Mouse (Mus musculus): Measurements from ENCODE around the gene Ralgps1. TPM values are rescaled to one million over a fixed set of nuclear protein-coding genes. Genes with fewer than 3 reads are reported as not detected.

The Ralgps1 gene
- polyA plus RNA-seq, 1 experiment from 2014 or later, result 0.63 TPM

GRCm38 (mm10) chr2:33360564-33360963 lies 10.7 kb downstream of the Ralgps1 start:
- peaks cover 13% of the 10 kb centered on the region; the same call in 1 of the 2 replicates for H3K4me1 ChIP-seq (replicated peaks)
- H3K9me3 ChIP-seq (replicated peaks), result no peaks in the 10 kb centered on the region
- no peak overlapping the region for H3K27ac ChIP-seq
- WGBS (ENCODE audit: insufficient replicate concordance), result 47% methylated on average over 3 of the region's 3 CpGs
- H3K27me3 ChIP-seq, result no peaks in the 10 kb centered on the region
- ATAC-seq (ENCODE audit: low read depth) (no peak), DNase-seq (no peak)
- no peak overlapping the region for H3K4me3 ChIP-seq (replicated peaks)
- no peaks in the 10 kb centered on the region for H3K36me3 ChIP-seq
- no peak overlapping the region for H3K9ac ChIP-seq
- H3K4me2 ChIP-seq, result no peak overlapping the region

GRCm38 (mm10) chr2:33359184-33359583 lies 12.1 kb downstream of the Ralgps1 start:
- DNase-seq, result no peak
- 0 out of 2 replicates have a peak, but pooled peaks cover 9% of the 10 kb centered on the region for H3K4me1 ChIP-seq (replicated peaks)
- WGBS (ENCODE audit: insufficient replicate concordance), result 23% methylated on average over 8 of the region's 8 CpGs
- no peak overlapping the region for H3K4me3 ChIP-seq (replicated peaks)
- H3K9ac ChIP-seq, result no peak overlapping the region
- no peaks in the 10 kb centered on the region for H3K9me3 ChIP-seq (replicated peaks)
- no peak overlapping the region for H3K27ac ChIP-seq
- no peaks in the 10 kb centered on the region for H3K27me3 ChIP-seq
- H3K36me3 ChIP-seq, result no peaks in the 10 kb centered on the region
- ATAC-seq (ENCODE audit: low read depth), result no peak
- H3K4me2 ChIP-seq, result no peak overlapping the region

- H3K4me3 ChIP-seq (replicated peaks), result no peak overlapping the region
- H3K9me3 ChIP-seq (replicated peaks), result no peaks in the 10 kb centered on the region
- no peaks in the 10 kb centered on the region for H3K36me3 ChIP-seq
- DNase-seq, result no peak
- no peaks in the 10 kb centered on the region for H3K27me3 ChIP-seq
- no peak overlapping the region for H3K4me2 ChIP-seq
- no peak overlapping the region for H3K27ac ChIP-seq
- WGBS (ENCODE audit: insufficient replicate concordance), result 70% methylated on average over 7 of the region's 7 CpGs
- ATAC-seq (ENCODE audit: low read depth), result no peak
- H3K9ac ChIP-seq, result no peak overlapping the region
- H3K4me1 ChIP-seq (replicated peaks), result 0 out of 2 replicates have a peak, but pooled peaks cover 9% of the 10 kb centered on the region
Observed at GRCm38 (mm10) chr2:33357250-33357838, 13.9 kb downstream of the Ralgps1 start.

GRCm38 (mm10) chr2:33355558-33355957 lies 15.7 kb downstream of the Ralgps1 start:
- H3K36me3 ChIP-seq, result no peaks in the 10 kb centered on the region
- no peaks in the 10 kb centered on the region for H3K4me1 ChIP-seq (replicated peaks)
- no peak overlapping the region for H3K9ac ChIP-seq
- H3K4me2 ChIP-seq, result no peak overlapping the region
- H3K27me3 ChIP-seq, result no peaks in the 10 kb centered on the region
- no peak overlapping the region for H3K27ac ChIP-seq
- no peaks in the 10 kb centered on the region for H3K9me3 ChIP-seq (replicated peaks)
- no peak for ATAC-seq (ENCODE audit: low read depth)
- H3K4me3 ChIP-seq (replicated peaks), result no peak overlapping the region
- no peak for DNase-seq
- WGBS (ENCODE audit: insufficient replicate concordance), result 75% methylated on average over 6 of the region's 6 CpGs

- WGBS (ENCODE audit: insufficient replicate concordance), result 14% methylated on average over 5 of the region's 5 CpGs
- DNase-seq, result no peak
- no peaks in the 10 kb centered on the region for H3K36me3 ChIP-seq
Observed at GRCm38 (mm10) chr2:33353432-33353831, 17.9 kb downstream of the Ralgps1 start.

GRCm38 (mm10) chr2:33351449-33351848 lies 19.8 kb downstream of the Ralgps1 start:
- no peak for DNase-seq
- no peaks in the 10 kb centered on the region for H3K36me3 ChIP-seq
- no peak overlapping the region for H3K9ac ChIP-seq
- H3K9me3 ChIP-seq (replicated peaks), result no peaks in the 10 kb centered on the region
- H3K27ac ChIP-seq, result no peak overlapping the region
- no peak overlapping the region for H3K4me2 ChIP-seq
- no peaks in the 10 kb centered on the region for H3K4me1 ChIP-seq (replicated peaks)
- H3K27me3 ChIP-seq, result no peaks in the 10 kb centered on the region
- WGBS (ENCODE audit: insufficient replicate concordance), result 80% methylated on average over 3 of the region's 3 CpGs
- H3K4me3 ChIP-seq (replicated peaks), result no peak overlapping the region
- ATAC-seq (ENCODE audit: low read depth), result no peak

More at GRCm38 (mm10) chr2:33353432-33353831, 17.9 kb downstream of the Ralgps1 start:
- no peak for ATAC-seq (ENCODE audit: low read depth)
- Histone ChIP-seq H3K4me2 (no peak overlapping the region), H3K9me3 (replicated peaks) (no peaks in the 10 kb centered on the region), H3K4me3 (replicated peaks) (no peak overlapping the region), H3K27me3 (no peaks in the 10 kb centered on the region), H3K9ac (no peak overlapping the region), H3K4me1 (replicated peaks) (no peaks in the 10 kb centered on the region), H3K27ac (no peak overlapping the region)

- H3K36me3 ChIP-seq, result no peaks in the 10 kb centered on the region
- H3K9ac ChIP-seq, result no peak overlapping the region
- DNase-seq, result no peak
- H3K9me3 ChIP-seq (replicated peaks), result no peaks in the 10 kb centered on the region
- WGBS (ENCODE audit: insufficient replicate concordance), result 63% methylated on average over 6 of the region's 6 CpGs
- ATAC-seq (ENCODE audit: low read depth), result no peak
- no peak overlapping the region for H3K4me2 ChIP-seq
- no peaks in the 10 kb centered on the region for H3K27me3 ChIP-seq
- H3K27ac ChIP-seq, result no peak overlapping the region
- no peaks in the 10 kb centered on the region for H3K4me1 ChIP-seq (replicated peaks)
- H3K4me3 ChIP-seq (replicated peaks), result no peak overlapping the region
Observed at GRCm38 (mm10) chr2:33350921-33351320, 20.4 kb downstream of the Ralgps1 start.

GRCm38 (mm10) chr2:33349581-33349980 lies 21.7 kb downstream of the Ralgps1 start:
- Histone ChIP-seq H3K9ac (no peak overlapping the region), H3K4me3 (replicated peaks) (no peak overlapping the region), H3K4me2 (no peak overlapping the region), H3K36me3 (no peaks in the 10 kb centered on the region), H3K27me3 (no peaks in the 10 kb centered on the region), H3K4me1 (replicated peaks) (no peaks in the 10 kb centered on the region), H3K27ac (no peak overlapping the region), H3K9me3 (replicated peaks) (no peaks in the 10 kb centered on the region)
- DNase-seq (no peak), ATAC-seq (ENCODE audit: low read depth) (no peak)
- WGBS (ENCODE audit: insufficient replicate concordance), result 37% methylated on average over 2 of the region's 2 CpGs

- H3K27ac ChIP-seq, result no peak overlapping the region
- no peaks in the 10 kb centered on the region for H3K4me1 ChIP-seq (replicated peaks)
- no peaks in the 10 kb centered on the region for H3K9me3 ChIP-seq (replicated peaks)
- DNase-seq (peak; percentile 34), ATAC-seq (ENCODE audit: low read depth) (no peak)
- H3K36me3 ChIP-seq, result no peaks in the 10 kb centered on the region
- H3K4me2 ChIP-seq, result no peak overlapping the region
- H3K4me3 ChIP-seq (replicated peaks), result no peak overlapping the region
- 14% methylated on average over 2 of the region's 2 CpGs for WGBS (ENCODE audit: insufficient replicate concordance)
- no peak overlapping the region for H3K9ac ChIP-seq
- no peaks in the 10 kb centered on the region for H3K27me3 ChIP-seq
Observed at GRCm38 (mm10) chr2:33349081-33349480, 22.2 kb downstream of the Ralgps1 start.

GRCm38 (mm10) chr2:33348260-33348659 lies 23.0 kb downstream of the Ralgps1 start:
- Histone ChIP-seq H3K27ac (no peak overlapping the region), H3K9ac (no peak overlapping the region), H3K4me2 (no peak overlapping the region), H3K4me3 (replicated peaks) (no peak overlapping the region), H3K27me3 (no peaks in the 10 kb centered on the region), H3K9me3 (replicated peaks) (no peaks in the 10 kb centered on the region), H3K36me3 (no peaks in the 10 kb centered on the region), H3K4me1 (replicated peaks) (no peaks in the 10 kb centered on the region)
- ATAC-seq (ENCODE audit: low read depth) (no peak), DNase-seq (no peak)
- 51% methylated on average over 3 of the region's 3 CpGs for WGBS (ENCODE audit: insufficient replicate concordance)

- ATAC-seq (ENCODE audit: low read depth) (no peak), DNase-seq (no peak)
- no peaks in the 10 kb centered on the region for H3K36me3 ChIP-seq
- H3K4me3 ChIP-seq (replicated peaks), result no peak overlapping the region
- H3K27me3 ChIP-seq, result no peaks in the 10 kb centered on the region
- no peak overlapping the region for H3K27ac ChIP-seq
- no peak overlapping the region for H3K4me2 ChIP-seq
- no peaks in the 10 kb centered on the region for H3K9me3 ChIP-seq (replicated peaks)
- WGBS (ENCODE audit: insufficient replicate concordance), result 19% methylated on average over 3 of the region's 3 CpGs
- no peaks in the 10 kb centered on the region for H3K4me1 ChIP-seq (replicated peaks)
- no peak overlapping the region for H3K9ac ChIP-seq
Observed at GRCm38 (mm10) chr2:33347607-33348006, 23.7 kb downstream of the Ralgps1 start.

- Histone ChIP-seq H3K4me1 (replicated peaks) (no peaks in the 10 kb centered on the region), H3K4me3 (replicated peaks) (no peak overlapping the region), H3K27ac (no peak overlapping the region), H3K27me3 (no peaks in the 10 kb centered on the region), H3K4me2 (no peak overlapping the region), H3K9ac (no peak overlapping the region), H3K36me3 (no peaks in the 10 kb centered on the region), H3K9me3 (replicated peaks) (no peaks in the 10 kb centered on the region)
- ATAC-seq (ENCODE audit: low read depth) (no peak), DNase-seq (no peak)
- WGBS (ENCODE audit: insufficient replicate concordance), result 59% methylated on average over 5 of the region's 5 CpGs
Observed at GRCm38 (mm10) chr2:33346749-33347148, 24.5 kb downstream of the Ralgps1 start.

Data from liver, embryonic 13.5 days (tissue).